Mouse (Mus musculus): ENCODE measurements around the gene Lyar. TPM values are rescaled to one million over a fixed set of nuclear protein-coding genes. Genes with fewer than 3 reads are reported as not detected.

Lyar gene
- polyA plus RNA-seq, 1 experiment from 2014 or later, result 116 TPM

- H3K4me3 ChIP-seq (replicated peaks), result no peak overlapping the region
- no peak for ATAC-seq
- H3K27me3 ChIP-seq (replicated peaks), result no peaks in the 10 kb centered on the region
- no peak overlapping the region for H3K4me2 ChIP-seq (replicated peaks)
- no peak overlapping the region for H3K27ac ChIP-seq
- no peak overlapping the region for H3K9ac ChIP-seq
- peaks cover 6% of the 10 kb centered on the region for H3K36me3 ChIP-seq
- no peaks in the 10 kb centered on the region for H3K9me3 ChIP-seq
- no peaks in the 10 kb centered on the region; the same call in 1 of the 2 replicates for H3K4me1 ChIP-seq (replicated peaks)
- 86% methylated on average over 8 of the region's 8 CpGs for WGBS
Measured at GRCm38 (mm10) chr5:38258034-38258772, 37.9 kb downstream of the Lyar start.

DNA sequence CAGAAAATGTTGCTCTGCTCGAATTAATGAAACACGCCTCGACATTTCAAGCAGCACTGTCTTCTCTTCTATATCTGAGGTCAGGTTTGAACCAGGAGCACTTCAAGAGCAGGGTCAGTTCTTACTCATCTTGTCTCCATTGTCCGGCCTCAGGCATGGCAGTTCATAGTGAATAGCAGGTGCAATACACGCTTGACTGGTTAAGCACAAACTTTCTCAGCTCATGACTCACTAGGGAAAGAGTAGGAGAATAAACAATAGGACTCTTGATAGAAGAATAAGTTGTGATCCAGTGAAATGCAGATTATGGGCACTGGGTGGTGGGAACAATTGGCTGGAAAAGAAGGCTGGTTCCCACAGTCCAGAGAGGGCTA, 38.5 kb downstream of the Lyar start:
- no peaks in the 10 kb centered on the region for H3K27me3 ChIP-seq (replicated peaks)
- no peaks in the 10 kb centered on the region; the same call in 1 of the 2 replicates for H3K4me1 ChIP-seq (replicated peaks)
- H3K27ac ChIP-seq, result no peak overlapping the region
- H3K4me2 ChIP-seq (replicated peaks), result no peak overlapping the region
- no peak overlapping the region for H3K9ac ChIP-seq
- no peak overlapping the region for H3K4me3 ChIP-seq (replicated peaks)
- no peak for ATAC-seq
- H3K36me3 ChIP-seq, result peaks cover 11% of the 10 kb centered on the region
- 93% methylated on average over 5 of the region's 5 CpGs for WGBS
- H3K9me3 ChIP-seq, result no peaks in the 10 kb centered on the region

DNA sequence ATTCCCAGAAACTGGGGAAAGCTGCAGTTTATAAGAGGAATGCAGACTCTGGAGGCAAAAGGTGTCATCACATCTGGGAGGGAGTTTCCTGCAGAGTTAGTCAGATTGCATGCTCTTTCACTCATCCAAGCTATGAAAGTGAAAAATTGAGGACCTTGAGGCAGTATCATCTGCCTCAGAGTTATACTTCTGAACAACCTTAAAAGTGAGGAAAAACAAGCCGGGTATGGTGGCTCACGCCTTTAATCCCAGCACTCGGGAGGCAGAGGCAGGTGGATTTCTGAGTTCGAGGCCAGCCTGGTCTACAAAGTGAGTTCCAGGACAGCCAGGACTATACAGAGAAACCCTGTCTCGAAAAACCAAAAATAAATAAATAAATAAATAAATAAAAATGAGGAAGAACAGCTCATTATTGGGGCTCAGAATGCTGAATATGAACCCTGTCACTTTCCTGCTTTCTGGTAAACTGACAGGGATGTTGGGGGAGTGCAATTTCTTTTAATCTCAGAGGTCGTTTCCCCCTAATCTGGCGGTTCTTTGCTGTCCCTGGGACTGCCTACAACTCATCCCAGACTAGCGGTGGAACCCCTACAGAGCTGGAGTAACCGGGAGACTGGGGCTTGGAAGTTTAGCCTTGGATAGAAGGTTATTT, 39.3 kb downstream of the Lyar start:
- Histone ChIP-seq H3K27me3 (replicated peaks) (no peaks in the 10 kb centered on the region), H3K9me3 (no peaks in the 10 kb centered on the region), H3K27ac (peak overlapping the region; percentile 89), H3K36me3 (peaks cover 14% of the 10 kb centered on the region), H3K4me3 (replicated peaks) (peak overlapping the region; percentile 84), H3K4me1 (replicated peaks) (no peaks in the 10 kb centered on the region; the same call in 1 of the 2 replicates), H3K9ac (peak overlapping the region; percentile 68), H3K4me2 (replicated peaks) (peak overlapping the region; percentile 80)
- no peak for ATAC-seq
- 41% methylated on average over 9 of the region's 9 CpGs for WGBS

GRCm38 (mm10) chr5:38260107-38260682, 39.9 kb downstream of the Lyar start, which contains the start of gene Tmem128:
TSS of gene Tmem128 (plus strand) at chr5:38260185.
- Histone ChIP-seq H3K4me1 (replicated peaks) (no peaks in the 10 kb centered on the region; the same call in 1 of the 2 replicates), H3K4me2 (replicated peaks) (peak within 1 kb of the TSS; percentile 80), H3K9me3 (no peaks in the 10 kb centered on the region), H3K9ac (peak within 1 kb of the TSS; percentile 68), H3K27ac (peak within 1 kb of the TSS; percentile 89), H3K36me3 (peaks cover 20% of the 10 kb centered on the region), H3K4me3 (replicated peaks) (peak within 1 kb of the TSS; percentile 84), H3K27me3 (replicated peaks) (no peaks in the 10 kb centered on the region)
- peak; percentile 88 for ATAC-seq
- under 1% methylated on average over 40 of the region's 40 CpGs for WGBS

GRCm38 (mm10) chr5:38270942-38271341, 50.7 kb downstream of the Lyar start:
- Histone ChIP-seq H3K27me3 (replicated peaks) (peaks cover 19% of the 10 kb centered on the region), H3K4me2 (replicated peaks) (no peak overlapping the region), H3K9me3 (no peaks in the 10 kb centered on the region), H3K27ac (no peak overlapping the region), H3K4me1 (replicated peaks) (no peaks in the 10 kb centered on the region), H3K4me3 (replicated peaks) (no peak overlapping the region), H3K36me3 (peaks cover 27% of the 10 kb centered on the region), H3K9ac (no peak overlapping the region)
- WGBS, result 87% methylated on average over 3 of the region's 3 CpGs
- no peak for ATAC-seq

DNA sequence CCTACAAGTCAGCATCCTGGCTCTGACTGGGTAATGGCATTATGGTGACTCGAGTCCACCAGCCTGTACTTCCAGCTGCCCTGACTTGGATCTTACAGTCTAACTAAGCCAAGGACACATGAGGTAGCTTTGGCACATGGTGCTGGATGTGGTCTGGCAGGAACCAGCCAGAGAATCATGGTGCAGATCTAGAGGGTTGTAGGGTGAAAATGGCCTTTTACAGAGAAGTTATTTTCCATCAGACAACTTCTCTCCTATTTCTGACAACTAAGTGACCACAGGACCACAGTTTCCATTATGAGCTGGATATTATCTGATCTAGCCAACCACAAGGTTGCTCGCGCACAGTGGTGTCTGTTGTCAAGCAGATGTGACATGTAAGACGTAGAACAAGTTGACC, 53.6 kb downstream of the Lyar start:
- Histone ChIP-seq H3K4me1 (replicated peaks) (peaks cover 11% of the 10 kb centered on the region), H3K4me3 (replicated peaks) (no peak overlapping the region), H3K9me3 (no peaks in the 10 kb centered on the region), H3K27me3 (replicated peaks) (peaks cover 47% of the 10 kb centered on the region), H3K27ac (no peak overlapping the region), H3K36me3 (peaks cover 12% of the 10 kb centered on the region; the same call in 1 of the 2 replicates), H3K4me2 (replicated peaks) (no peak overlapping the region), H3K9ac (no peak overlapping the region)
- no peak for ATAC-seq
- 89% methylated on average over 4 of the region's 4 CpGs for WGBS

- ATAC-seq, result no peak
- H3K4me3 ChIP-seq (replicated peaks), result no peak within 1 kb of the TSS; the same call in 1 of the 2 replicates
- peaks cover 11% of the 10 kb centered on the region for H3K4me1 ChIP-seq (replicated peaks)
- no peak within 1 kb of the TSS for H3K27ac ChIP-seq
- H3K27me3 ChIP-seq (replicated peaks), result peaks cover 53% of the 10 kb centered on the region
- H3K9me3 ChIP-seq, result no peaks in the 10 kb centered on the region
- H3K4me2 ChIP-seq (replicated peaks), result peak within 1 kb of the TSS; percentile 53
- no peak within 1 kb of the TSS for H3K9ac ChIP-seq
- 6% methylated on average over 4 of the region's 4 CpGs for WGBS
- peaks cover 5% of the 10 kb centered on the region; the same call in 1 of the 2 replicates for H3K36me3 ChIP-seq
Measured at GRCm38 (mm10) chr5:38275771-38276170, 55.5 kb downstream of the Lyar start, which contains the start of gene Otop1. TSS of gene Otop1 (plus strand) at chr5:38275972.

- no peaks in the 10 kb centered on the region for H3K9me3 ChIP-seq
- H3K27me3 ChIP-seq (replicated peaks), result peaks cover 53% of the 10 kb centered on the region
- no peak overlapping the region for H3K27ac ChIP-seq
- no peak overlapping the region for H3K9ac ChIP-seq
- ATAC-seq, result no peak
- H3K4me1 ChIP-seq (replicated peaks), result peaks cover 11% of the 10 kb centered on the region
- 3% methylated on average over 19 of the region's 19 CpGs for WGBS
- H3K36me3 ChIP-seq, result no peaks in the 10 kb centered on the region
- H3K4me2 ChIP-seq (replicated peaks), result no peak overlapping the region; the same call in 1 of the 2 replicates
- no peak overlapping the region; the same call in 1 of the 2 replicates for H3K4me3 ChIP-seq (replicated peaks)
Measured at GRCm38 (mm10) chr5:38276451-38276850, 56.2 kb downstream of the Lyar start.

DNA sequence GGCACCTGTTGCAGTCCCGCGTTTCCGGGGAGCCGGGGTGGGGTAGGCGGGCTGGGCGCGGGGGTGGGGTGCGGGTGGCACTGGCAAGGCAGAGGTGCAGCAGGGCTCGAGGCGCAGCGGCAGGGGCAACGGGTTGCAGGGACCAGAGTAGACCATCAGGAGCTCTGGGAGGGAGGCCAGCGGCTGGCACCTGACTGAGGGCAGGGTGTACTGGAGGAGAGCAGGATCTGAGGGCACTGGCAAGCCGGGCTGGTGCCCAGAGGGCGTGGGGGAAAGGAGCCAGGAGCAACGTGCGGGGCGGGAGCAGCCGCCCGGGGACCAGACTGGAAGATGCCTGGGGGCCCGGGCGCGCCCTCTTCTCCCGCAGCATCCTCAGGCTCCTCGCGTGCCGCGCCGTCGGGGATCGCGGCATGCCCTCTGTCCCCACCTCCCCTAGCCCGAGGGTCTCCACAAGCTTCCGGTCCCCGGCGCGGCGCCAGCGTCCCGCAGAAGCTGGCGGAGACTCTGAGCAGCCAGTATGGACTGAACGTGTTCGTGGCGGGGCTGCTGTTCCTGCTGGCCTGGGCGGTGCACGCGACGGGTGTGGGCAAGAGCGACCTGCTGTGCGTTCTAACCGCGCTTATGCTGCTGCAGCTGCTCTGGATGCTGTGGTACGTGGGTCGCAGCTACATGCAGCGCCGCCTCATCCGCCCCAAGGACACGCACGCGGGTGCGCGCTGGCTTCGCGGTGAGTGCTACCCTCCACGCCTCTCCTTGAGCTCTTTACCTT, 57.0 kb downstream of the Lyar start:
- H3K9me3 ChIP-seq, result no peaks in the 10 kb centered on the region
- no peak for ATAC-seq
- peaks cover 11% of the 10 kb centered on the region for H3K4me1 ChIP-seq (replicated peaks)
- H3K27ac ChIP-seq, result no peak overlapping the region
- 2% methylated on average over 65 of the region's 65 CpGs for WGBS
- H3K36me3 ChIP-seq, result no peaks in the 10 kb centered on the region
- no peak overlapping the region for H3K9ac ChIP-seq
- H3K4me3 ChIP-seq (replicated peaks), result peak overlapping the region; percentile 15
- H3K4me2 ChIP-seq (replicated peaks), result peak overlapping the region; percentile 53
- H3K27me3 ChIP-seq (replicated peaks), result peaks cover 53% of the 10 kb centered on the region

DNA sequence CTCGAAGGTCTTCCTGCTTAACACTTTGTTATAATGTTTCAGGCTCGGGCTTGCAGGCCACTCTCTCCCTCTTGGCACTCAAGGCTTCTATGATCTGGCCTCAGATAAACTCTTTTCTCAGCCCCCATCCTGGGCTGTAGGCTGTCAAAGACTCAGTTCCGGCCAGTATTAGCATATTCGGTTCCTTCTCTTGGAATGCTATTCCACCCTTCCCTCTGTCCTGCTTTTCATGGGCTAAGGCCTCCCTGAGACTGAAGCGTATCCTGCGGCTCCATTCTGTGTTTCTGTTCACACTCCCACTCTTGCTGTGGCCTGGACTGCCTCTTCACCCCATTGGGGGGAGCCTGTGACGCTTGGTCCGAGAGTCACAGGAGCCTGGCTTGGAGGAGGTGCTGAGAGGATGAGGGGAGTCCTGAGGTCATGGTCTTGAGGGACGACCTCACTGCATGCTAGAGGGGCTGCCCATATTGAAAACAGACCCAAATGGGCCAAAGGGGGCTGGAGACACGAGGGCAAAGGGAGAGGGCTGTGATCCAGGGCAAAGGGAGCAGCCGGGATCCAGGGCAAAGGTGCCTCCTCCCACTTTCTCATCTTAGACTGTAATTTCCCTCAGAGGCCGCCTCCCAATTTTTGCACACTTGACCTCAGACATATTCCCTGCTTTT, 57.8 kb downstream of the Lyar start:
- Histone ChIP-seq H3K4me1 (replicated peaks) (peaks cover 11% of the 10 kb centered on the region), H3K9me3 (no peaks in the 10 kb centered on the region), H3K36me3 (no peaks in the 10 kb centered on the region), H3K27ac (no peak overlapping the region), H3K9ac (no peak overlapping the region), H3K4me2 (replicated peaks) (no peak overlapping the region), H3K27me3 (replicated peaks) (peaks cover 53% of the 10 kb centered on the region), H3K4me3 (replicated peaks) (no peak overlapping the region)
- ATAC-seq, result no peak
- 15% methylated on average over 12 of the region's 12 CpGs for WGBS

- H3K27me3 ChIP-seq (replicated peaks), result peaks cover 43% of the 10 kb centered on the region
- H3K27ac ChIP-seq, result no peak overlapping the region
- 43% methylated on average over 1 of the region's 1 CpGs for WGBS
- H3K9me3 ChIP-seq, result no peaks in the 10 kb centered on the region
- H3K4me1 ChIP-seq (replicated peaks), result peaks cover 11% of the 10 kb centered on the region
- H3K4me2 ChIP-seq (replicated peaks), result no peak overlapping the region
- no peaks in the 10 kb centered on the region for H3K36me3 ChIP-seq
- ATAC-seq, result no peak
- no peak overlapping the region for H3K4me3 ChIP-seq (replicated peaks)
- H3K9ac ChIP-seq, result no peak overlapping the region
Measured at GRCm38 (mm10) chr5:38280075-38280474, 59.8 kb downstream of the Lyar start.
